Comparison of ENCODE assay signal across 7 mouse cellular contexts in genomic region chr12:17495858-17496451, GRCm38 (mm10). TPM values are rescaled to one million over a fixed set of nuclear protein-coding genes. Genes with fewer than 3 reads are reported as not detected.
DNase-seq lines count a peak whose midpoint lies in the region; ATAC-seq and TF ChIP-seq lines count a peak whose summit lies in the region.

No protein-coding gene starts in this region.

- no peaks in the 10 kb centered on the region for H3K27me3 ChIP-seq in forebrain, embryonic 14.5 days (replicated peaks; ENCODE audit: control insufficient read depth, insufficient read depth, low read length)
- no peaks in the 10 kb centered on the region for H3K27me3 ChIP-seq in kidney, adult 2 months (replicated peaks; ENCODE audit: control insufficient read depth, insufficient read depth, low read length)
- no peaks in the 10 kb centered on the region for H3K27me3 ChIP-seq in midbrain, embryonic 10.5 days (ENCODE audit: low read depth, poor library complexity, severe bottlenecking)

- peaks cover 5% of the 10 kb centered on the region; the same call in 1 of the 2 replicates for H3K4me1 ChIP-seq in forebrain, embryonic 14.5 days (ENCODE audit: control insufficient read depth, insufficient read depth, low read length)
- H3K4me1 ChIP-seq in kidney, adult 2 months (ENCODE audit: control insufficient read depth, insufficient read depth, low read length) = 0 out of 2 replicates have a peak, but pooled peaks cover 6% of the 10 kb centered on the region
- H3K4me1 ChIP-seq in midbrain, embryonic 10.5 days = peaks cover 15% of the 10 kb centered on the region

- H3K4me2 ChIP-seq in forebrain, embryonic 14.5 days (ENCODE audit: low read length) = no peak overlapping the region

- TF ChIP-seq CTCF in kidney, adult 2 months (conservative IDR thresholded peaks at IDR 0.05; ENCODE audit: insufficient read depth, insufficient read length, low read depth, low read length) = no peak

- peak; percentile 46 for DNase-seq in 3134 (ENCODE audit: extremely low read depth, insufficient read length, low spot score)
- peak; percentile 64 for DNase-seq in 3T3-L1 (ENCODE audit: low read depth, low spot score)
- DNase-seq in forebrain, embryonic 14.5 days (ENCODE audit: low spot score) = peak; percentile 71
- peak; percentile 67 for DNase-seq in kidney, adult 2 months
- DNase-seq in midbrain, embryonic 10.5 days (ENCODE audit: low spot score) = no peak
- no peak for DNase-seq in natural killer cell, adult 2 months (ENCODE audit: low spot score in 2 of 2)
- no peak for DNase-seq in layer of hippocampus, adult 8-10 months (ENCODE audit: low spot score in 2 of 2)

- H3K27ac ChIP-seq in forebrain, embryonic 14.5 days (ENCODE audit: low read depth, low read length) = no peak overlapping the region
- H3K27ac ChIP-seq in kidney, adult 2 months (ENCODE audit: insufficient read depth, low read depth, low read length) = no peak overlapping the region
- H3K27ac ChIP-seq in midbrain, embryonic 10.5 days (replicated peaks) = peak overlapping the region; percentile 57; the same call in 1 of the 2 replicates

- peak; percentile 85 for ATAC-seq in forebrain, embryonic 14.5 days

- no peaks in the 10 kb centered on the region for H3K36me3 ChIP-seq in forebrain, embryonic 14.5 days (ENCODE audit: control insufficient read depth, insufficient read depth, low read length)
- H3K36me3 ChIP-seq in kidney, adult 2 months (ENCODE audit: control insufficient read depth, insufficient read depth, low read length) = no peaks in the 10 kb centered on the region
- no peaks in the 10 kb centered on the region for H3K36me3 ChIP-seq in midbrain, embryonic 10.5 days

- no peaks in the 10 kb centered on the region for H3K9me3 ChIP-seq in forebrain, embryonic 14.5 days (replicated peaks; ENCODE audit: control insufficient read depth, low read length)
- no peaks in the 10 kb centered on the region for H3K9me3 ChIP-seq in midbrain, embryonic 10.5 days (replicated peaks)

- H3K9ac ChIP-seq in forebrain, embryonic 14.5 days (ENCODE audit: low read length) = no peak overlapping the region

- no peak for TF ChIP-seq POLR2A in kidney, adult 2 months (IDR thresholded peaks at IDR 0.05; ENCODE audit: low read depth, low read length)

- WGBS in forebrain, embryonic 14.5 days = 7% methylated on average over 8 of the region's 8 CpGs
- 8% methylated on average over 8 of the region's 8 CpGs for WGBS in kidney, adult 2 months
- whole genome bisulfite sequencing in midbrain, embryonic 10.5 days = 45% methylated on average over 8 of the region's 8 CpGs

- no peak overlapping the region for H3K4me3 ChIP-seq in forebrain, embryonic 14.5 days (ENCODE audit: low read depth, low read length)
- H3K4me3 ChIP-seq in kidney, adult 2 months (ENCODE audit: insufficient read depth, low read depth, low read length) = no peak overlapping the region
- H3K4me3 ChIP-seq in midbrain, embryonic 10.5 days = no peak overlapping the region

RNA-seq across cellular contexts. Expression of gene Odc1, which starts 48.6 kb away (rescaled TPM):
- polyA plus RNA-seq in forebrain, embryonic 14.5 days (2014; fragmentation: Nextera tagmentation; extraction: Ambion mirVana) = 244 and 288 TPM in 2 replicates
- 373 and 427 TPM in 2 replicates for polyA plus RNA-seq in kidney, adult 2 months (2012; rRNA removed)
- polyA plus RNA-seq in midbrain, embryonic 10.5 days (2016; fragmentation: Nextera tagmentation; extraction: Ambion mirVana) = 269 and 305 TPM in 2 replicates
- total RNA-seq in layer of hippocampus, adult 8-10 months (2022) = 10 to 100 TPM; 66.4 to 90.7 (median 85.7) TPM

Comparison
In these comparisons a context has a peak if more than half of its experiments do, and no peak if none do; other contexts are left out.
1. DNase-seq: peak in 3134 (single experiment), 3T3-L1 (single experiment), forebrain, embryonic 14.5 days (single experiment) and kidney, adult 2 months (single experiment); none in midbrain, embryonic 10.5 days (single experiment), natural killer cell, adult 2 months (0 of 2) and layer of hippocampus, adult 8-10 months (0 of 2).